8 mouse cellular contexts compared by ENCODE assay signal in genomic region chr12:79944714-79945493, GRCm38 (mm10).
A peak's percentile ranks its signal among the peaks of the same experiment; 100 is the strongest.
DNase-seq lines count a peak whose midpoint lies in the region; ATAC-seq and TF ChIP-seq lines count a peak whose summit lies in the region.

No protein-coding gene starts in this region.

- H3K4me2 ChIP-seq in embryonic facial prominence, embryonic 15.5 days (replicated peaks): no peak overlapping the region
- H3K4me2 ChIP-seq in hindbrain, embryonic 14.5 days (replicated peaks): no peak overlapping the region
- H3K4me2 ChIP-seq in limb, embryonic 15.5 days: no peak overlapping the region
- H3K4me2 ChIP-seq in midbrain, embryonic 16.5 days (ENCODE audit: low read length): no peak overlapping the region

- H3K27ac ChIP-seq in layer of hippocampus, adult 2 months: peak overlapping the region; percentile 32; the same call in 1 of the 2 replicates
- peak overlapping the region; percentile 84 for H3K27ac ChIP-seq in embryonic facial prominence, embryonic 15.5 days (replicated peaks)
- peak overlapping the region; percentile 66 for H3K27ac ChIP-seq in hindbrain, embryonic 14.5 days
- H3K27ac ChIP-seq in limb, embryonic 15.5 days: peak overlapping the region; percentile 43
- H3K27ac ChIP-seq in midbrain, embryonic 16.5 days (ENCODE audit: low read length): peak overlapping the region; percentile 43; the same call in 1 of the 2 replicates

- peaks cover 62% of the 10 kb centered on the region for H3K4me1 ChIP-seq in embryonic facial prominence, embryonic 15.5 days
- peaks cover 10% of the 10 kb centered on the region; the same call in 1 of the 2 replicates for H3K4me1 ChIP-seq in hindbrain, embryonic 14.5 days (replicated peaks; ENCODE audit: control insufficient read depth, insufficient read depth, low read length)
- peaks cover 47% of the 10 kb centered on the region for H3K4me1 ChIP-seq in limb, embryonic 15.5 days
- H3K4me1 ChIP-seq in midbrain, embryonic 16.5 days (ENCODE audit: control insufficient read depth, insufficient read depth, low read length): 0 out of 2 replicates have a peak, but pooled peaks cover 3% of the 10 kb centered on the region

- ATAC-seq in embryonic facial prominence, embryonic 15.5 days (ENCODE audit: insufficient number of reproducible peaks, low FRiP score, low TSS enrichment, low read depth): no peak
- ATAC-seq in hindbrain, embryonic 14.5 days (ENCODE audit: low FRiP score): no peak
- no peak for ATAC-seq in limb, embryonic 15.5 days (ENCODE audit: insufficient number of reproducible peaks, low FRiP score, low TSS enrichment, low read depth)
- no peak for ATAC-seq in midbrain, embryonic 16.5 days
- no peak for ATAC-seq in megakaryocyte, adult 5-6 weeks (ENCODE audit: poor library complexity, severe bottlenecking)

- H3K27me3 ChIP-seq in embryonic facial prominence, embryonic 15.5 days: no peaks in the 10 kb centered on the region
- H3K27me3 ChIP-seq in hindbrain, embryonic 14.5 days (ENCODE audit: control insufficient read depth, insufficient read depth, low read length): no peaks in the 10 kb centered on the region
- no peaks in the 10 kb centered on the region for H3K27me3 ChIP-seq in limb, embryonic 15.5 days
- no peaks in the 10 kb centered on the region for H3K27me3 ChIP-seq in midbrain, embryonic 16.5 days (ENCODE audit: control insufficient read depth, insufficient read depth, low read depth, low read length)

- 22% methylated on average over 6 of the region's 6 CpGs for WGBS in embryonic facial prominence, embryonic 15.5 days
- 27% methylated on average over 6 of the region's 6 CpGs for WGBS in hindbrain, embryonic 14.5 days
- WGBS in limb, embryonic 15.5 days: 31% methylated on average over 6 of the region's 6 CpGs
- WGBS in midbrain, embryonic 16.5 days: 29% methylated on average over 6 of the region's 6 CpGs

- TF ChIP-seq CTCF in layer of hippocampus, adult 2 months (conservative IDR thresholded peaks at IDR 0.05): no peak

- no peak for DNase-seq in layer of hippocampus, adult 2 months (ENCODE audit: low spot score in 2 of 2)
- DNase-seq in layer of hippocampus, adult 9-10 months (ENCODE audit: low spot score): no peak
- no peak for DNase-seq in hindbrain, embryonic 14.5 days (ENCODE audit: low spot score)
- no peak for DNase-seq in thymus, postnatal 10 days (ENCODE audit: low spot score in 2 of 2)

- no peaks in the 10 kb centered on the region for H3K36me3 ChIP-seq in embryonic facial prominence, embryonic 15.5 days
- no peaks in the 10 kb centered on the region for H3K36me3 ChIP-seq in hindbrain, embryonic 14.5 days (replicated peaks; ENCODE audit: control insufficient read depth, insufficient read depth)
- no peaks in the 10 kb centered on the region for H3K36me3 ChIP-seq in limb, embryonic 15.5 days
- H3K36me3 ChIP-seq in midbrain, embryonic 16.5 days (ENCODE audit: control insufficient read depth, insufficient read depth, low read length): no peaks in the 10 kb centered on the region

- no peak overlapping the region for H3K4me3 ChIP-seq in layer of hippocampus, adult 2 months
- no peak overlapping the region for H3K4me3 ChIP-seq in embryonic facial prominence, embryonic 15.5 days (replicated peaks)
- no peak overlapping the region for H3K4me3 ChIP-seq in hindbrain, embryonic 14.5 days (replicated peaks; ENCODE audit: low read length)
- no peak overlapping the region for H3K4me3 ChIP-seq in limb, embryonic 15.5 days
- no peak overlapping the region for H3K4me3 ChIP-seq in midbrain, embryonic 16.5 days (ENCODE audit: low read depth, low read length)

- H3K9me3 ChIP-seq in embryonic facial prominence, embryonic 15.5 days (replicated peaks): no peaks in the 10 kb centered on the region
- no peaks in the 10 kb centered on the region for H3K9me3 ChIP-seq in hindbrain, embryonic 14.5 days (ENCODE audit: control insufficient read depth, low read length)
- H3K9me3 ChIP-seq in limb, embryonic 15.5 days: no peaks in the 10 kb centered on the region
- H3K9me3 ChIP-seq in midbrain, embryonic 16.5 days (replicated peaks; ENCODE audit: control insufficient read depth, low read length, poor library complexity, severe bottlenecking): no peaks in the 10 kb centered on the region

- no peak overlapping the region for H3K9ac ChIP-seq in embryonic facial prominence, embryonic 15.5 days
- H3K9ac ChIP-seq in hindbrain, embryonic 14.5 days: no peak overlapping the region
- no peak overlapping the region for H3K9ac ChIP-seq in limb, embryonic 15.5 days
- H3K9ac ChIP-seq in midbrain, embryonic 16.5 days (ENCODE audit: low read depth, low read length): no peak overlapping the region

Comparison
In these comparisons a context has a peak if more than half of its experiments do, and no peak if none do; other contexts are left out.
1. H3K27ac ChIP-seq: peak in every context shown above with its lines; median percentile 84 in embryonic facial prominence, embryonic 15.5 days; 66 in hindbrain, embryonic 14.5 days; 43 in limb, embryonic 15.5 days; 43 in midbrain, embryonic 16.5 days; 32 in layer of hippocampus, adult 2 months.